Mouse (Mus musculus): ENCODE results near the gene Vgll4. TPM values are rescaled to one million over a fixed set of nuclear protein-coding genes. Genes with fewer than 3 reads are reported as not detected.

The Vgll4 gene
- total and polyA plus RNA-seq, 3 experiments: 34.6 to 73.7 (median 37.3) TPM

DNA sequence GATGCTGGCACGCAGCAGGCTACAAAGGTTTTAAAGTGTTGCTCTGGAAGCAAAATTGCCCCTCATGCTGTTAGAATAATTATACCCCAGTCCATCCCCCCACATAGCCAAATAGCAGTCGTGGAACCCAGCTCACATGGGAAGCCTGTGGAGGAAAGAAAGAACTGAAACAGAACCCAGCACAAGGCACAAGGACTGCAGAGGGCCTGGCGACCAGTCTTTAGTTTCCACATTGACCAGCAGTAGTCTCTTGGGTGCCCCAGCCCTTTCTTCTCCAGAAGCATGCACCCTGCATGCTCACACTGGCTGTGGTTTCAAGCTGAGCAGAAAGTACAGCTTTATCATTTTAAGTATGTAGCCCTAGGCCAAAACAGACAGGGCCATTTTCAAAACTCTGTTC lies 127.7 kb downstream of the Vgll4 start:
- H3K27ac ChIP-seq (ENCODE audit: insufficient read depth, low read depth): peak overlapping the region; percentile 99
- H3K4me2 ChIP-seq (ENCODE audit: insufficient read depth, low read depth, poor library complexity, severe bottlenecking): peak overlapping the region; percentile 52
- in situ Hi-C loops (cut with MboI; ENCODE audit: low pct_ligation_motif_present, low pct_unique_long_range_greater_than_20kb, low sequenced_read_pairs) (no loop called here), dilution Hi-C loops (cut with MboI; ENCODE audit: extremely low pct_ligation_motif_present, extremely low pct_unique_long_range_greater_than_20kb, low sequenced_read_pairs) (no loop called here)
- peaks cover 0 to 7% of the 10 kb centered on the region in 2 experiments for H3K36me3 ChIP-seq (replicated peaks in 1 of 2; ENCODE audit: control insufficient read depth in 1 of 2, insufficient read depth in 1 of 2, low read length in 1 of 2)
- TF ChIP-seq ETS1 (conservative IDR thresholded peaks at IDR 0.05; ENCODE audit: low read depth, low read length) (peak; percentile 7; the same call in 1 of the 2 replicates), ZMIZ1 (IDR thresholded peaks at IDR 0.05; ENCODE audit: low read depth, low read length) (no peak), MAX (IDR thresholded peaks at IDR 0.05; ENCODE audit: low read length) (peak; percentile 52; the same call in 1 of the 2 replicates), KAT2A (IDR thresholded peaks at IDR 0.05; ENCODE audit: insufficient replicate concordance, low read length) (no peak), CHD1 (IDR thresholded peaks at IDR 0.05; ENCODE audit: low read depth, low read length) (0 out of 2 replicates have a peak, but pooled peaks have one; percentile 30), MXI1 (IDR thresholded peaks at IDR 0.05; ENCODE audit: low read depth, low read length) (no peak), MAZ (IDR thresholded peaks at IDR 0.05; ENCODE audit: low read depth, low read length) (peak; percentile 59; the same call in 1 of the 2 replicates), SIN3A (IDR thresholded peaks at IDR 0.05; ENCODE audit: low read length) (0 out of 2 replicates have a peak, but pooled peaks have one; percentile 25), EP300 (IDR thresholded peaks at IDR 0.05; ENCODE audit: low read length) (peak; percentile 56), RAD21 (IDR thresholded peaks at IDR 0.05; ENCODE audit: low read depth, low read length) (no peak), MYC (IDR thresholded peaks at IDR 0.05; ENCODE audit: low read depth, low read length) (no peak), TCF12 (IDR thresholded peaks at IDR 0.05; ENCODE audit: low read depth, low read length) (0 out of 2 replicates have a peak, but pooled peaks have one; percentile 20), IRF4 (IDR thresholded peaks at IDR 0.05; ENCODE audit: low read depth, low read length) (peak; percentile 49), BHLHE40 (IDR thresholded peaks at IDR 0.05; ENCODE audit: low read depth, low read length) (peak; percentile 65), POLR2AphosphoS2 (IDR thresholded peaks at IDR 0.05; ENCODE audit: low read depth, low read length) (no peak)
- no peak overlapping the region for H3K4me3 ChIP-seq (replicated peaks in 1 of 3; ENCODE audit: low read depth in 2 of 3, low read length in 2 of 3, poor library complexity in 1 of 3)
- H3K9ac ChIP-seq (ENCODE audit: insufficient read depth, low read depth): peak overlapping the region; percentile 41
- H3K9me3 ChIP-seq (replicated peaks; ENCODE audit: low read length): peaks cover 13% of the 10 kb centered on the region
- H3K27me3 ChIP-seq (replicated peaks): no peaks in the 10 kb centered on the region
- DNase-seq (ENCODE audit: extremely low read depth): peak; percentile 21
- H3K79me2 ChIP-seq (replicated peaks; ENCODE audit: control insufficient read depth, extremely low read depth, insufficient read depth, poor library complexity, severe bottlenecking): no peaks in the 10 kb centered on the region
- H3K4me1 ChIP-seq (ENCODE audit: control insufficient read depth in 1 of 2, insufficient read depth in 2 of 2): peaks cover 42 to 77% of the 10 kb centered on the region in 2 experiments

DNA sequence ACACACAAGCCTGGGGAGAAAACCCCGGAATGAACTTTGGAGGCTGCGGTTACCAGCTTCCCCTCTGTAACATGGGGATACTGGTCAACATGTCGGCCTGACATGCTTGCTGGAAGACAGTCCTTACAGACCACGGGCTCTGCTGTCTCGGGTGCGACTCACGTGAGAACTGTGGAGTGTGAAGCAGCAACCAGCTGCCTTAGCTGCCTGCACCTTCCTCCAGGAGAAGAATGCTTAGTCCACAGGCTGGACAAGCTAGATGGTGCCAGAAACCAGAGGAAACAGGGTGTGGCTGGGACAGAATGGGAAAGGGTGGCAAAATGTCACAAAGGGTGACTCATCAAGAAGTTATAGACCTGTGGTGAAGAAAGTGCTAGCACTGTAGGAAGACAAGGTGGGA lies 129.8 kb downstream of the Vgll4 start:
- peaks cover 26 to 76% of the 10 kb centered on the region in 2 experiments for H3K4me1 ChIP-seq (ENCODE audit: control insufficient read depth in 1 of 2, insufficient read depth in 2 of 2)
- H3K9me3 ChIP-seq (replicated peaks; ENCODE audit: low read length): peaks cover 13% of the 10 kb centered on the region
- dilution Hi-C loops (cut with MboI; ENCODE audit: extremely low pct_ligation_motif_present, extremely low pct_unique_long_range_greater_than_20kb, low sequenced_read_pairs): no loop called here
- H3K4me3 ChIP-seq (replicated peaks in 1 of 3; ENCODE audit: low read depth in 2 of 3, low read length in 2 of 3, poor library complexity in 1 of 3): no peak overlapping the region
- H3K79me2 ChIP-seq (replicated peaks; ENCODE audit: control insufficient read depth, extremely low read depth, insufficient read depth, poor library complexity, severe bottlenecking): no peaks in the 10 kb centered on the region
- no peaks in the 10 kb centered on the region for H3K27me3 ChIP-seq (replicated peaks)
- H3K4me2 ChIP-seq (ENCODE audit: insufficient read depth, low read depth, poor library complexity, severe bottlenecking): no peak overlapping the region
- peaks cover 0 to 7% of the 10 kb centered on the region in 2 experiments for H3K36me3 ChIP-seq (replicated peaks in 1 of 2; ENCODE audit: control insufficient read depth in 1 of 2, insufficient read depth in 1 of 2, low read length in 1 of 2)
- in situ Hi-C loops (cut with MboI; ENCODE audit: low pct_ligation_motif_present, low pct_unique_long_range_greater_than_20kb, low sequenced_read_pairs): no loop called here
- DNase-seq (ENCODE audit: extremely low read depth): no peak
- H3K27ac ChIP-seq (ENCODE audit: insufficient read depth, low read depth): no peak overlapping the region
- H3K9ac ChIP-seq (ENCODE audit: insufficient read depth, low read depth): no peak overlapping the region
- TF ChIP-seq RAD21 (IDR thresholded peaks at IDR 0.05; ENCODE audit: low read depth, low read length): no peak
- no peak for TF ChIP-seq RCOR1 (conservative IDR thresholded peaks at IDR 0.05; ENCODE audit: low read depth, low read length)
- TF ChIP-seq NRF1 (IDR thresholded peaks at IDR 0.05; ENCODE audit: low read depth, low read length): no peak
- TF ChIP-seq TCF12 (IDR thresholded peaks at IDR 0.05; ENCODE audit: low read depth, low read length): no peak
- no peak for TF ChIP-seq HCFC1 (IDR thresholded peaks at IDR 0.05; ENCODE audit: low read depth, low read length)
- no peak for TF ChIP-seq SIN3A (IDR thresholded peaks at IDR 0.05; ENCODE audit: low read length)
- TF ChIP-seq NELFE (IDR thresholded peaks at IDR 0.05; ENCODE audit: low read depth, low read length): no peak
- TF ChIP-seq EP300 (IDR thresholded peaks at IDR 0.05; ENCODE audit: low read length): no peak

Data from CH12.LX (cell line).